Mouse (Mus musculus) cerebellum, postnatal 25 days (tissue): ENCODE results near the gene Samd8.

Experiments used
- DNase-seq, 2 experiments: peaks; one replicate each; pipeline ENCODE4 v3.0.0; 2021; ENCODE audit warnings: mixed read lengths in 2 of 2

Gene Samd8

GRCm38 (mm10) chr14:21746846-21747245 is 3.5 kb upstream of the Samd8 start:
- DNase-seq = no peak

DNA sequence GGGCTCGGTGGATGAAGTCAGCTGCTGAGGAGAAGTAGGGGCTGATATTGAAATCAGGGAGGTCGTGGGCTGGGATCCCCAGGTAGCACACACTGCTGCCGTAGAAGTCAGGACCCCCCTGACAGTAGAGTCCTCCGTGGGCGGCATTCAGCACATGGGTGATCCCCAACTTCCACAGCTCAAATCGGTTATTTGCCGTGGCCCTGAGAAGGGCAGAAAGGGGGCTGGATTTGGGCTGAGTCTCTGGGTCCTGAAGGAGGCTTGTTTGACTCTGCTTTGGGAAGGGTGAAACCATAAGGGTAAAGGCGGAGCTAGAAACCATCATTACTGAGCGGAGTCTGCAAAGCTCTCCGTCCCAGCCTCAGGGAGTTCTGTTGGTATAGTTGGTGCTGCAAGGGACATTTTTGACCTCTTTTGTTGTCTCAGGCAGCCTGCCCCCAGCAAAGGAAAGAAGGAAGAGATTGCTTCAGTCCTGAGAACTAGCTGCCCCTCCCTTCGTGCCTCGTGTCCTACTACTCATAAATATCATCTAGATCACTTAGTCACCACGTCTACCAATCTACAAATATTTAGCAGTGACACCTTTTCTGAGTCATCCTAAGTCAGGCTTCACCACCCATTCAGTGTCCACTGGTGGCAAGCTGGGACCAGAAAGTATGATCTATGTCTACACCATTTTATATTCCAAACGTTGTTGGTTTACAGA is 2.7 kb upstream of the Samd8 start:
- no peak for DNase-seq

- peak; percentile 63 to 81 for DNase-seq
These were observed 2.0 kb upstream of the Samd8 start for GRCm38 (mm10) chr14:21748142-21748870.

DNA sequence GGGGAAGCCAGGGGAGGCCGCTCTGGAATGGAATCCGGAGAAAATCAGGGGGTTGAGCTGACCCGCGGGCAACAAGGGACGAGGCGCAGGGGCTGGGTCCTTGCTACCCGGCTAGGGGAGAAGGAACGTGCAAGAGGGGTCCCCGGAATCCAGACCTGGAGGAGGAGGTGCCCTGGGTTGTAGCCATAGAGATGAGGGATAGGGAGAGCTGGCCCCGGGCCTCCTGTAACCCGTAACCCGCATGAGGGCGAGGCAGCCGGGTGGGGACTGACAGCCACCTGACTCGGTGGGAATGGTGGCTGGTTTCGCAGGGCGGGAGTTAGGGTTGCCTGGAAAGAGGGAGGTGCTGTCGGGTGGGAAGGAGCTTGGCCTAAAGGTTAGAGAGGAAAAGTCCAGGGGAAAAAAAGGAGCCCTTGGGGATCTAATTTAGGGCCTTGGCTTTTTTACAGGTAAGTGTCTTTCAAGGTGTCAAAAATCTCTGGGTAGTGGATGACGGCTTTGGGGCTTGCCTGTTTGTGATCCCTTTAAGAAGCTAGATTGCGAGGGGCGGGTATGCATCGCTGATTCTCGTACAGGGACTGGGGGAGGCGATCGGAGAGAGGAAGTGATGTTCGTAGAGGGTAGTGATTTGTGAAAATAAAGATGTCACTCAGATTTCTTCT is 681 bp downstream of the Samd8 start, which contains the start of gene Dusp13:
Dusp13 (minus strand) TSS at position 301 of the 662 bp plus-strand sequence.
- DNase-seq = peak; percentile 77 to 78

DNA sequence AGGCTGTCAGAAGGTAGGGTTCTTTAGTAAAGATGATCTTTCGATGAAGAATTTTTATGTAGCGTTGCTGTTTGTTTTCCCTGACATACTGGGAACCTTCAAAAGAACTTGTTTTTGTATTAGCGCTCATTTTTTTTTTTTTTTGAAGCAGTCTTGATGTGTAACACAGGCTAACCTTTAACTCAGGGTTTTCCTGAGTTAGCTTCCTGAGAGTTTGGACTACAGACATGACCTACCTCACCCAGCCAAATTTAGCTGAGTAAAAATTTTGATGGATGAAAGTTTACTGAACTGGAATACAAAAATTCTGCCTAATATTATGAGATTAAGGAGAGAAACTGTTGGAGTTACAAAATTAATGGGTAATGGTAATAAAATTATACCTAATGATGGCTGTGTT is 2.1 kb downstream of the Samd8 start:
- DNase-seq = no peak

DNA sequence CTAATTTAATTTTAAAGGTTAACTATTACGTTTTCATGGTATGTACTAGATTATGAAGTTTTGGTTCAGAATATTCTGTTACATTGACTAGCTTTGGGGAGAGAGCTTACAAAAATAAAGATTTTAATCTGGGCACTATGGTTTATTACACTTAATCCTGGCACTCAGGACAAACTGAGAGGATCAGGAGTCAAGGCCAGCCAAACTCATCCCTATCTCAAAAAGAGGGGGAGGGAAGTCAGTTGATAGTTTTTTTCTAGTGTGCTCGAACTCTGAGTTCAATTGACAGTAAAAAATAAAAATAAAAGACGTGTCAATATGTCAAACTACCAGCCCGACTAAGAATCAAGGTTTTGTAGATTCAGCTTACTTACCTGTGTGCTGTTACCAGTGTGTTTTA is 3.0 kb downstream of the Samd8 start:
- DNase-seq = no peak

DNA sequence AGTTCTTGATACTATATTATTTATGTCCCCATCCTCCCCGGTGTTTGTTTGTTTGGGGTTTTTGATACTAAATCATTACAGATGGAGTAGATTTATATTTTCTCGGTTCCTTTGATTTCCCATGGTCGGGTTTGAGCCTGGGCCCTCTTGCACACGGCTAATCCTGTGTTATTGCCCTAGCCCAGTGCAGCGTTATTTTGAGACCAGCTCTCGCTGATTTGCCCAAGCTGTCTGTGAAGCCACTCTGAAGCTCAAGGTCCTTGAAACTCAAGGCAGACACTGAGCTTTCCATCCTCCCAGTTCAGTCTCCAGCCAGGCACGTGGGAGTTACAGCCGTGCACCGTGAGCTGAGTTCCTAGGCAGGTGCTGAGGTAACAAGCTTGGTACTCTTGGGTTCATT is 11.2 kb downstream of the Samd8 start:
- no peak for DNase-seq

DNA sequence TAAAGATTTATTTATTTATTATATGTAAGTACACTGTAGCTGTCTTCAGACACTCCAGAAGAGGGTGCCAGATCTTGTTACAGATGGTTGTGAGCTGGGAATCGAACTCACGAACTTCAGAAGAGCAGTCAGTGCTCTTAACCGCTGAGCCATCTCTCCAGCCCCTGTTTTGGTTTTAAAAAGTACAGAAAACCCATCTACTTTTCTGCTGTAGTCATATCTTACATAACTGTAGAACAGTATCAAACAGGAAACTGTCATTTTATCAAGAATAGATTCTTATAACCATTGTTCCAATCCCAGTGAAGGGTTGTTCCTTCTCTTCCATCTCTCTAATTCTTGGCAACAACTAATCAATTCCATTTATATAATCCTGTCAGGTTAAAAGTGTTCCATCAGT is 13.4 kb downstream of the Samd8 start:
- DNase-seq = no peak

DNA sequence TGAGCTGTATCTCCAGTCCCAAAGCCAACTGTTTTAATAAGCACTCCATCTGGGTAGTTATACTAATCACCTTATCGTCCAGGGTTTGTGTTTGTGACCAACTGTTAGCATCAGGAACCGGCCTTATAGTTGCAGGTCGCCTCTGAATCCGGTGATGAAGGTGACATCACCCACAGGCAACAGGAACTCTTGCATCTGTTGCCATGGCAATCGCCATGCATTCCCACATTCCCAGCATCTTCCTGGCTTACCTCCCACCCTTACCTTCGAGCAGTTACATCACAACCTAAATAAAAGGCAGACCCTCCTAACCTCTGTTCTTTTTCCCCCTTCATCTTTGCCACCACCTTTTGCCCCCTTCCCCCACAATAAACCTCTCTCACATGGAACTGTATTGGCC is 14.3 kb downstream of the Samd8 start:
- DNase-seq = peak in 1 of 2 experiments; percentile 35

- DNase-seq = no peak
These were observed 15.5 kb downstream of the Samd8 start for GRCm38 (mm10) chr14:21765754-21766397.

DNA sequence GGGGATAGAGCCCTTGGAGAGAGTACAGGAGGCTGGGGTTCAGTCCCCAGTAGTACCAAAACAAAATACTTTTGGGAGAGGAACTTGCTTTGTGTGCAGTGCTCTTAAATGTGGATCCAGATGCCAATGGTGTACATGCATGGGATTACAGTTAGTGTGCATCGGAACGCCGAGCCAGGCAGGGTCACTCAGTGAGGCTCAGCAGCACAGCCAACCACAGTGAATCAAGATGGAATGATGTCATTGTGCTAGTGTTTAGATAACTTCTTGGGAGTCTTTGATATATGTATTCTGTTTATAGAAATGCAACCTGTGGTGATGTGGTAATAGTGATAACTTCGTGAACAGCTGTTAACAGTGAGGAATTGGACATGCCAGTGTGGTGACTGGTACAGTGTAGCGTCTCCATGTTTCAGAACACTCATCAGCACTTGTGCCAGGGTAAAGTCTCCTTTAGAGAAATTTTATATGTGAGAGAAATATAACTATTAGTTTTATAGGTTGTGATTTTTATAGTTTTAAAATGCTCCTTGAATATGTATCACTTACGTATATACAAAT is 16.1 kb downstream of the Samd8 start:
- DNase-seq = no peak

GRCm38 (mm10) chr14:21772506-21773281 is 22.4 kb downstream of the Samd8 start:
- DNase-seq = peak in 1 of 2 experiments; percentile 33

DNA sequence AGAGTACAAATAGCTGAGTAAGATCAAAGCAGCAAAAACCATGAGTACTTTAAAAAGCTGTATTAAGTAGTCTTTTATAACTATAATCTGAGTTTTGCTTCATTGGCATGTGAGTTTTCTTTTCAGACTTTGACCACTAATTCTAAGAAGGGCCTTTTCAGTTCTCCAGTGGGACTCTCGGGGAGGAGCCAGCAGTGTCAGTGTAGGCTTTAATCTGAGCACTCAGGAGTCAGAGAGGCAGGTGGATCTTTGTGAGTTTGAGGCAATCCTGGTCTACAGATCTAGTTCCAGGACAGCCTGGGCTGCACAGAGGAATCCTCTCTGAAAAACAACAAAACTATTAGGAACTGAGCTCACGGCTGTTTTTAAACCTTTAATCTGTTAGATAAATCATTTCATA is 23.6 kb downstream of the Samd8 start:
- DNase-seq = no peak

- DNase-seq = no peak
These were observed 25.9 kb downstream of the Samd8 start for GRCm38 (mm10) chr14:21776201-21776600.

- DNase-seq = no peak
These were observed 36.2 kb downstream of the Samd8 start for GRCm38 (mm10) chr14:21786500-21786899.

DNA sequence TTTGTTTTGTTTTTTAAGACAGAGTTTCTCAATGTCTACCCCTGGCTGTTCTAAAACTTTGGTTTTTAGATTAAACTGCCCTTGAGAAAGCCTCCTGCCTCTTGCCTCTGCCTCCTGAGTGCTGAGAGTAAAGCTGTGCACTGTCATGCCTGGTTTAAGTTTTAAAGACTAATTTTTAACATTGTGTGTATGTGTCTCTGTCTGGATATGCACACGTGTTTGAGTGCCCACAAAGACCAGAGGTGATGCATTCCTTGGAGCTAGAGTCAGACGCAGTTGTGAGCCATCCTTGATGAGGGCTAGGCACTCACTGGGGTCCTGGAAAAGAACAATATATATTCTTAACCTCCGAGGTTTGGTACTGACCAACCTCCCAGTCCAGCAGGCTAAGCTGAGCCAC is 37.0 kb downstream of the Samd8 start:
- DNase-seq = no peak

GRCm38 (mm10) chr14:21788121-21788520 is 37.8 kb downstream of the Samd8 start:
- DNase-seq = no peak

DNA sequence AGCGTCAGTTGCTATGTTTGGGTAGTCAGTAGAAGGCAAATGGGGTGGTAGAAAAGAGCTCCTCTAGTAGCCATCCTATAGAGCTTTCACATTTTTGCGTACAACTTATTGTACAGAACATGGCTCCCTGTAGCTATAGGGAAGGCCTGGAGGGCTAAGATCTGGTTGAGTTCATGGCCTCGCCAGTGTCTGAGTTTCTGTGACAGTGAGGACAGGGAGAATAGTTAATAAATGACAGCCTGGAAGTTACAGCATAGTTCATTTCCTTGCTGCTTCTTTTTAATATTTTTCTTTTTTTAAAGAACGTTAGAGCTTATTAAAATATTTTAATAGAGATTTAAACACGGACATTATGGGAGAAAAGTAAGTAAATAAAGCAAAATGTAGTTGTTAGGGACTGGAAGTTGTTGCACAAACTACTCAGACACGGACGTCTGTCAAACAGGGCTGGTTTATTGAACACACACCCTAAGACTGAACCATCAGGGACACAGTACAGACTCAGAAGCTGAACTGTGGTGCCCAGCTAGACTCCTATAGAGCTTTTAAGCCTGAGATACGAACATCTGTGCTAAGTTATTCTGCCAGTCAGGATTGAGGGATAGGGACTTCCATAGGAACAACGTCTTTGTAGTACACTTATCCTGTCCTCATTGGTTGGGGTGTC is 40.4 kb downstream of the Samd8 start:
- DNase-seq = no peak

DNA sequence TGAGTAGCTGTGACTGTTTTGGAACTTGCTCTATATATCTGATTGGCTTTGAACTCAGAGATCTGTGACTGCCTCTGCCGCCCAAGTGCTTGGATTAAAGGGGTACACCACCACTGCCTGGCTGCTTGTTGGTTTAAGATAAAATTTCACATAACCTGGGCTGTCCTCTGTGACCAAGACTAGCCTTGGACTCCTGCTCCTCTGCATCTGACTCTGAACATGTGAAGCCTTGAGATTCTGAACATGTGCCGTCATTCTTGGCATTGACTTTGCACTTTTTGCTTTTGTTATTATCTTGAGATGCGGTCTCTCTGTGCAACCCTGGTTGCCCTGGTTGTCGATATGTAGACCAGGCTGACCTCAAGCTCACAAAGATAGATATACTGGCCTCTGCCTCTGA is 41.4 kb downstream of the Samd8 start:
- no peak for DNase-seq

DNA sequence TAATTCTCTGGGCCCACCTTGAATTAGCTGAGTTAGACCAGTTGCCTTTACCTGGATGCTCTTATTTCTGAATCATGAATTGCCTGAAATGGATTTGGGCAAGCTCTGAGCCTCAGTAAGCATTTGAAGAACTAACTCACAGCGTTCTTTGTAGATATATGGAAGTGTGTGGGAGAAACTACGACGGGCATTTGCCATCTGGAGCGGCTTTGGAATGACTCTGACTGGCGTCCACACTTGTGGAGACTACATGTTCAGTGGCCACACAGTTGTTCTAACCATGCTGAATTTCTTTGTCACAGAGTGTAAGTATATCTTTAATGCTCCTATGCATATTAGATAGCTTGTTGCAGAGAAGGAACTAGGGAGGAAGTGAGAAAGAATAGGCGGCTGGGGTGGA is 41.9 kb downstream of the Samd8 start:
- no peak for DNase-seq

GRCm38 (mm10) chr14:21800641-21801040 is 50.3 kb downstream of the Samd8 start:
- no peak for DNase-seq

GRCm38 (mm10) chr14:21801624-21802023 is 51.3 kb downstream of the Samd8 start:
- no peak for DNase-seq
